Mouse (Mus musculus) heart, embryonic 12.5 days (tissue): ENCODE data around the gene Syngr2. TPM values are rescaled to one million over a fixed set of nuclear protein-coding genes. Genes with fewer than 3 reads are reported as not detected.
A peak's percentile ranks its signal among the peaks of the same experiment; 100 is the strongest.

ENCODE experiments used
- ATAC-seq: fragments of 200-750 bp; cut with Nextera tagmentation; 2 replicates; pipeline ENCODE4 v1.8.0; 2017; ENCODE audit warnings: moderate TSS enrichment, moderate library complexity; ENCODE audit not compliant: insufficient number of reproducible peaks, low FRiP score
- H3K27ac ChIP-seq: fragments of 300-500 bp; sonication (generic); 2 replicates; pipeline ENCODE4 v1.5.1; 2016; ENCODE audit warnings: mild to moderate bottlenecking, moderate library complexity; ENCODE audit not compliant: poor library complexity, severe bottlenecking
- H3K27me3 ChIP-seq: fragments of 300-500 bp; sonication (generic); replicated peaks from 2 replicates; pipeline ENCODE4 v1.6.1; 2016; ENCODE audit warnings: mild to moderate bottlenecking, moderate library complexity
- H3K36me3 ChIP-seq: fragments of 300-500 bp; sonication (generic); 2 replicates; pipeline ENCODE4 v1.6.1; 2016; ENCODE audit warnings: mild to moderate bottlenecking, moderate library complexity
- H3K4me1 ChIP-seq: fragments of 300-500 bp; sonication (generic); replicated peaks from 2 replicates; pipeline ENCODE4 v1.6.1; 2016; ENCODE audit warnings: mild to moderate bottlenecking
- H3K4me2 ChIP-seq: fragments of 300-500 bp; sonication (generic); 2 replicates; pipeline ENCODE4 v1.6.1; 2016; ENCODE audit warnings: mild to moderate bottlenecking, moderate library complexity
- H3K4me3 ChIP-seq: fragments of 300-500 bp; sonication (generic); 2 replicates; pipeline ENCODE4 v1.5.1; 2016; ENCODE audit warnings: mild to moderate bottlenecking
- H3K9ac ChIP-seq: fragments of 300-500 bp; sonication (generic); 2 replicates; pipeline ENCODE4 v1.6.1; 2016; ENCODE audit warnings: mild to moderate bottlenecking, moderate library complexity
- H3K9me3 ChIP-seq: fragments of 300-500 bp; sonication (generic); replicated peaks from 2 replicates; pipeline ENCODE4 v1.6.1; 2016; ENCODE audit warnings: mild to moderate bottlenecking, moderate library complexity
- WGBS: fragments of 180-500 bp; shearing (Covaris S2); methylation state at CpG from one replicate; pipeline ENCODE4 v1.1.7; 2016; 5-methylcytosine and 5-hydroxymethylcytosine counted together
- polyA plus RNA-seq: library from polyadenylated mRNA; unstranded; fragments of >200 nt; fragmentation: Nextera tagmentation; extraction: Ambion mirVana; gene quantifications from 2 replicates; pipeline ENCODE4 v1.2.1, GENCODE M21; 2016

The Syngr2 gene
- polyA plus RNA-seq, 1 experiment from 2014 or later: 68.9 TPM

DNA sequence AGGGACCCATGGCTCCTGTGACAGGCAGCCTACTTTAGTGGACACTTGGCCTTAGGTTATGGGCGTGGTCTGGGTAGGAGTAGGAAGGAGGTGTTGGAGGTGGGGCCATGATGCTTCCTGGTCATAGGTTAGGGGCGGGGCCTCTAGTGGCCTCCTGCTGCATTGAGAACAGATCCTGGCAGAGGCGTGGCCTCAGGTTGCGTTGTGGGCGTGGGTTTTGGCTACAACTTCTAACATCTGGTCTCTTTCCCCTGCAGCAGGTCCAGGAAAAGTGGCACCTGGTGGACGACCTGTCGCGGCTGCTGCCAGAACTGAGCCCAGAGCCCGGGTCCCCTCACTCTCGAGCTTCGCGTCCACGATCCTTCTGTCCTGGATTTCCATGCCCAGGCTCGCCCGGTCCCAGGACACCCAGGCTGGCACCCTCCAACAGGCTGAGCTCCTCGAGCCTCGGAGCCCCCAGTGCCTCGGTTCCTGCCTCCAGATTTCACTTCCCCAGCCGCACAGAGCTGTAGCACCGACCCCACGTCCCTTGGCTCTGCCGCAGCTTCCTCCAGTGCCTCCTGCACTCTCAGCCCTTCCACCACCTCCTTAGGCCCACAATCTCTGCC lies 17.1 kb upstream of the Syngr2 start:
- Histone ChIP-seq H3K4me1 (peaks cover 24% of the 10 kb centered on the region), H3K36me3 (no peaks in the 10 kb centered on the region), H3K4me3 (peak overlapping the region; percentile 36), H3K9me3 (no peaks in the 10 kb centered on the region), H3K27ac (no peak overlapping the region), H3K4me2 (peak overlapping the region; percentile 73), H3K27me3 (peaks cover 16% of the 10 kb centered on the region), H3K9ac (peak overlapping the region; percentile 65)
- WGBS: 10% methylated on average over 22 of the region's 22 CpGs
- peak; percentile 84 for ATAC-seq

- Histone ChIP-seq H3K9ac (no peak overlapping the region), H3K27ac (no peak overlapping the region), H3K36me3 (no peaks in the 10 kb centered on the region), H3K27me3 (peaks cover 16% of the 10 kb centered on the region), H3K4me1 (peaks cover 40% of the 10 kb centered on the region), H3K4me2 (no peak overlapping the region), H3K4me3 (no peak overlapping the region), H3K9me3 (no peaks in the 10 kb centered on the region)
- 52% methylated on average over 4 of the region's 4 CpGs for WGBS
- ATAC-seq: no peak
Measured at GRCm38 (mm10) chr11:117794035-117794551, 15.4 kb upstream of the Syngr2 start.

DNA sequence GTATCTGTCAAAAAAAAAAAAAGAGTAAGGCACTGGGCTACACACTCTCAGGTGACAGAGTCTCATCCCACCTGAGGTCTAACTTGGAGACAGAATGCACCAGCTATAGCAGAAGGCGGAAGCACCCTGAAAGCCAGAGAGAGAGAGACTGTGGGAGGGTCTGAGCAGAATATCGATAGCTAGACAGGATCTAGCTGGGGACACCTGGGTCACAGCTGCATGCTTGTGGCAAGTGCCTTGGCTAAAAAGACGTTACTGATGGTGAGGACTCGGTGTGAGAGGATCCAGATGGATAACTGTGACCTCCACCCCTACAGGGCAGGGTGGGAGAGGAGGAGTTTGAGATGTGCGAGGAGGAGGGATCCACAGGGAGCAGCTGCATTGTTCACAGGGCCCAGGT lies 12.5 kb upstream of the Syngr2 start:
- no peak overlapping the region for H3K4me2 ChIP-seq
- H3K27ac ChIP-seq: no peak overlapping the region
- no peak overlapping the region for H3K9ac ChIP-seq
- H3K4me3 ChIP-seq: no peak overlapping the region
- ATAC-seq: no peak
- no peaks in the 10 kb centered on the region for H3K36me3 ChIP-seq
- peaks cover 30% of the 10 kb centered on the region for H3K4me1 ChIP-seq
- no peaks in the 10 kb centered on the region for H3K9me3 ChIP-seq
- H3K27me3 ChIP-seq: peaks cover 9% of the 10 kb centered on the region; the same call in 1 of the 2 replicates
- 35% methylated on average over 5 of the region's 5 CpGs for WGBS

DNA sequence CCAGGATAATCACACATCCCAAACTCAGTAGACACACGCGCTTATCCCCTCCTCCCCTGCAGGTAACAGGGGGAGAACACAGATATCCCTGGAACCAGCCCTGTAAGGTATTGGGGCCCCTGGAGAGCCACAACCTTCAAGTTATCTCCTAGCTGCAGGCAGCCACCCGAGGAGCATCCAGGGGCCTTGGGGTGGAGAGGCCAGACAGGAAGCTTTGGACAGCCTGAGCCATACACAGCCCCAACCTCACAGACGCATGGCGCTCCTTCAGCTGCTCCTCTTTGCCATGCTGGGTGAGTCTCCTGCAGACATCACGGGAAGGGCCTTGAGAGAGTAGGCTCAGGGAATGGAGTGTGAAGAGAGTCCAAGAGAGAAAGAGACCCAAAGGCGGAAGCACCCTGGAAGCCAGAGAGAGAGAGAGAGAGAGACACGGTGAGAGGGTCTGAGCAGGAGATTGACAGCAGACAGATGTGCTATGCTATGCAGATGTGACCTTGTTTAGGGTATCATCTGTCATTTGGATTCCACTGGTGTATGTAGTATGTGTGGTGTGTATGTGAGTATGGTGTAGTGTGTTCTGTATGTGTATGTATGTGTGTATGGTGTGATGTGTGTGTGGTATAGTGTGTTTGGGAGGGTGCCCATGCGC lies 11.8 kb upstream of the Syngr2 start, which contains the start of gene 6030468B19Rik:
6030468B19Rik (plus strand) TSS at position 150 of the 649 bp plus-strand sequence.
- WGBS: 33% methylated on average over 9 of the region's 9 CpGs
- H3K27ac ChIP-seq: no peak within 1 kb of the TSS

DNA sequence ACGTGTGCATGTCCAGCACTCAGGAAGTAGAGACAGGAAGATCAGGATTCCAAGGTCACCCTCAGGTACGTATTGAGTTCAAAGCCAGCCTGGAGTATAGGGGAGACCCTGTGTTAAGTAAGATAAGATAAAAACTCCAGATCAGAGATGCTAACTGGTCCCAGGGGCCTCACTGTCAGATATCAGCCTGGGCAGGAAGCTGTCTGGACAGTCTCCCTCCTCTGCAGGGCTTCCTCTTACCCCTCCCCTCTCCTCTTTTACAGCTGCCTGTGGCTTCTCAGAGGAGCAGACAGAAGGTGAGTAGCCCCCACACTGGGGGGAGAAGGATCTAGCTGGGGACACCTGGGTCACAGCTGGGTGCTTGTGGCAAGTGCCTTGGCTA lies 11.3 kb upstream of the Syngr2 start:
- Histone ChIP-seq H3K4me3 (peak overlapping the region; percentile 4; the same call in 1 of the 2 replicates), H3K4me2 (peak overlapping the region; percentile 30)

More for the DNA sequence above, 11.8 kb upstream of the Syngr2 start, which contains the start of gene 6030468B19Rik:
- H3K9me3 ChIP-seq: no peaks in the 10 kb centered on the region
- H3K27me3 ChIP-seq: peaks cover 9% of the 10 kb centered on the region; the same call in 1 of the 2 replicates
- H3K4me1 ChIP-seq: peaks cover 23% of the 10 kb centered on the region
- peak within 1 kb of the TSS; percentile 28; the same call in 1 of the 2 replicates for H3K9ac ChIP-seq
- peak within 1 kb of the TSS; percentile 30 for H3K4me2 ChIP-seq
- ATAC-seq: peak; percentile 70
- peak within 1 kb of the TSS; percentile 4; the same call in 1 of the 2 replicates for H3K4me3 ChIP-seq
- no peaks in the 10 kb centered on the region for H3K36me3 ChIP-seq

DNA sequence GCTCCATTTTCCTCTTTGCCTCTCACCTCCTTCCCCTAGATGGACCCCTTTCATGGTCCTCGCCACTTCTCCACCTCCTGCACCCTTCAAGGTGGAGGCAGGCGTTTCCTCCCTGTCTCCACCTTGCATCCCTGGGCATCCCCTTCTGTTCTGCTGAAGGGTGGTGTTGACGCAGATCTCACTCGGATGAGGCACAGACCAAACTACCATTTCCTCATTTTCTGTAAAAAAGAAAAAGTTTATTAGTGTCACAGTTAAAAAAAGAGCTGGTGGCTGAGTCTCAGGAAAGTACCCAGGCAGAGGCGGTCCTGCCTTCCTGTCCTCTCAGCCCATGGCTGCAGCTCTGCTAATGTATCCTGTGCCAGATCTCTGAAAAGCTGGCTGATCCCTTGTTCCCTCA lies 10.3 kb upstream of the Syngr2 start:
- H3K27ac ChIP-seq: no peak overlapping the region
- H3K9ac ChIP-seq: no peak overlapping the region
- H3K4me2 ChIP-seq: peak overlapping the region; percentile 20; the same call in 1 of the 2 replicates
- no peak overlapping the region for H3K4me3 ChIP-seq
- 62% methylated on average over 5 of the region's 5 CpGs for WGBS
- H3K9me3 ChIP-seq: no peaks in the 10 kb centered on the region
- no peak for ATAC-seq
- no peaks in the 10 kb centered on the region for H3K36me3 ChIP-seq
- peaks cover 11% of the 10 kb centered on the region for H3K27me3 ChIP-seq
- H3K4me1 ChIP-seq: peaks cover 22% of the 10 kb centered on the region

More for the DNA sequence above, 11.3 kb upstream of the Syngr2 start:
- H3K9me3 ChIP-seq: no peaks in the 10 kb centered on the region
- peak; percentile 52; the same call in 1 of the 2 replicates for ATAC-seq
- peak overlapping the region; percentile 28; the same call in 1 of the 2 replicates for H3K9ac ChIP-seq
- H3K27ac ChIP-seq: no peak overlapping the region
- H3K4me1 ChIP-seq: peaks cover 22% of the 10 kb centered on the region
- WGBS: 13% methylated on average over 2 of the region's 2 CpGs
- H3K27me3 ChIP-seq: peaks cover 12% of the 10 kb centered on the region
- H3K36me3 ChIP-seq: no peaks in the 10 kb centered on the region

- H3K9me3 ChIP-seq: no peaks in the 10 kb centered on the region
- no peak for ATAC-seq
- no peaks in the 10 kb centered on the region for H3K36me3 ChIP-seq
- peaks cover 22% of the 10 kb centered on the region for H3K4me1 ChIP-seq
- H3K27ac ChIP-seq: no peak overlapping the region
- H3K4me2 ChIP-seq: no peak overlapping the region
- no peak overlapping the region for H3K9ac ChIP-seq
- 87% methylated on average over 7 of the region's 7 CpGs for WGBS
- H3K4me3 ChIP-seq: no peak overlapping the region
- peaks cover 11% of the 10 kb centered on the region for H3K27me3 ChIP-seq
Measured at GRCm38 (mm10) chr11:117800038-117800437, 9.4 kb upstream of the Syngr2 start.

DNA sequence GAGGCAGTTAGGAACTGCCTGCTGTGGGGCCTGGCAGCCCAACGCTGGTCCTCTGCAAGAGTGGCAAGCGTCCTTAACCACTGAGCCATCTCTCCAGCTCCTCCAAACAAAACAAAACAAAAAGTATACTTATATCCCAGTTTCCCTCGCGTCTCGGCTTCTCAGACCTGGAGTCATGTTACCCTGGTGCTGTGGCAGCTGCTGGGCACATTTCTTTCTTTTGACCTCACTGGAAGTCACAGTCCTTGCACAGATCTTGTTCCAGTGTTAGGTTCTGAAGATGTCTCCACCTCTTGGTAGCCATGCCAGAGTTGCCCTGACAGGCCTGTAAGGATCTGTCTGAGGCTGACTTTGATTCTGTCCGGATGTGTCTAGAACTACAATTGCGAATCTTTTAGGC lies 7.8 kb upstream of the Syngr2 start:
- Histone ChIP-seq H3K27ac (no peak overlapping the region), H3K9ac (no peak overlapping the region), H3K4me3 (no peak overlapping the region), H3K36me3 (no peaks in the 10 kb centered on the region), H3K4me2 (no peak overlapping the region), H3K9me3 (no peaks in the 10 kb centered on the region), H3K27me3 (peaks cover 9% of the 10 kb centered on the region), H3K4me1 (peaks cover 22% of the 10 kb centered on the region)
- no peak for ATAC-seq
- 72% methylated on average over 7 of the region's 7 CpGs for WGBS

DNA sequence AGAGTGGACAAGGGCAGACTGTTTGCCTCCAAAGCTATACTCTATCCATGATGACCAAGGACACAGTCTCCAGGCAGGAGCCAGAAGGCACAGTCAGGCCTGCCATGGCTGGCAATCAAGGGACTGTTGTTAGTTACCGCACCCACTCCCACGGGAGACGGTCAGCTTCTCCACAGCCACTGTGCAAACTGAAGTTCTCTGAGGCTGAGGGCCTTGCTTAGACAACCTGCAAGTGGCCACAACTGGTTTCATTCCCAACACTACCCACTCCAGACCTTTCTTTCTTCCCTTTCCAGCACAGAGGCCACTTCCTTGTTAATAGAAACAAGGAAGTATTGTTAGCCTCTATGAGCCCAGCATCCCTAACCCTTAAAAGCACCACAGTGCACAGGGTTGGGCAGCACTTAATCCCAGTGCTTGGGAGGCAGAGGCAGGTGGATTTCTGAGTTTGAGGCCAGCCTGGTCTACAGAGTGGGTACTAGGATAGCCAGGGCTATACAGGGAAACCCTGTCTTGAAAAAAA lies 6.2 kb upstream of the Syngr2 start:
- no peak overlapping the region for H3K4me3 ChIP-seq
- no peaks in the 10 kb centered on the region for H3K9me3 ChIP-seq
- H3K4me1 ChIP-seq: peaks cover 13% of the 10 kb centered on the region
- H3K27ac ChIP-seq: no peak overlapping the region
- H3K9ac ChIP-seq: no peak overlapping the region
- H3K27me3 ChIP-seq: peaks cover 9% of the 10 kb centered on the region
- H3K36me3 ChIP-seq: no peaks in the 10 kb centered on the region
- H3K4me2 ChIP-seq: no peak overlapping the region
- 94% methylated on average over 3 of the region's 3 CpGs for WGBS
- no peak for ATAC-seq

- H3K9me3 ChIP-seq: no peaks in the 10 kb centered on the region
- H3K36me3 ChIP-seq: peaks cover under 1% of the 10 kb centered on the region; the same call in 1 of the 2 replicates
- no peak overlapping the region for H3K27ac ChIP-seq
- H3K9ac ChIP-seq: no peak overlapping the region
- no peak overlapping the region for H3K4me2 ChIP-seq
- H3K4me1 ChIP-seq: peaks cover 20% of the 10 kb centered on the region
- H3K27me3 ChIP-seq: peaks cover 9% of the 10 kb centered on the region
- no peak overlapping the region for H3K4me3 ChIP-seq
- 95% methylated on average over 6 of the region's 6 CpGs for WGBS
- ATAC-seq: no peak
Measured at GRCm38 (mm10) chr11:117806781-117807180, 2.7 kb upstream of the Syngr2 start.

DNA sequence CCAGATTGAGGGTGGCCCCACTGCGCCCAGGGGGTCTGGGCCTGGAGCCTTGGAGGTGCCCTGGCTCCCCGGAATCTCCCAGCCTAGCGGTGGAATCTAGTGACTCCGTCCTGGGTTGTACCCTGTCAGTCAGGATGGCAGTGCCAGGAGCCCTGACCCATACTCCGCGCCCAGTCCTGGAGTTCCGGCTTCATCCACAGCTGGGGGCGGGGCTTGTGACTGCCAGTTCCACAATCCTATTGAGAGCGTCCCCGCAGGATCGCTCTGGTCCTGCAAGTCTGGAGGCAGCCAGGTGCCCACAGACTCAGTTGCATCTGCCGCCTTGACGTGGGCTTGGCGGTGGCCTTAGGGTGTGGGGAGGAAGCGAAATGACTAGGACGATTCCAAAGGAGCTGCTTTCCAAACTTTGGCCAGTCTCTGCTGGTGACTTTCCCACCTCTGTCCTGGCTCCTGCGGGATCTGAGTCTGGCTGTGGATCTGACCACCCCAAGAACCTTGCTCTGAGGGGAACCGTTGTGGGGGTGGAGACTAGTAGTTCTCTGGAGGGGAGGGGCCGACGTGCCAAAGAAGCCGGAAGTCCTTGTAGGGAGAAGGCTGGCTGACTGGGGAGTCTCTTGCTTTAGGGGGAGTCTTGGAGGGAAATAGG lies 1.1 kb downstream of the Syngr2 start:
- Histone ChIP-seq H3K27me3 (peaks cover 3% of the 10 kb centered on the region; the same call in 1 of the 2 replicates), H3K36me3 (peaks cover 38% of the 10 kb centered on the region), H3K4me3 (peak overlapping the region; percentile 67), H3K4me2 (peak overlapping the region; percentile 95), H3K27ac (peak overlapping the region; percentile 24), H3K9ac (peak overlapping the region; percentile 77), H3K9me3 (no peaks in the 10 kb centered on the region), H3K4me1 (peaks cover 34% of the 10 kb centered on the region)
- peak; percentile 83 for ATAC-seq
- under 1% methylated on average over 21 of the region's 21 CpGs for WGBS
